Mouse (Mus musculus) small intestine, adult 2 months (tissue): ENCODE measurements around the gene Cybc1.

Source experiments
- CTCF ChIP-seq: fragments of 200-500 bp; IDR thresholded peaks from 2 replicates; pipeline ENCODE4 v1.5.1; 2012; ENCODE audit warnings: low read depth, mild to moderate bottlenecking, control low read depth, inconsistent platforms, low read length, moderate library complexity, mixed read lengths; ENCODE audit not compliant: insufficient replicate concordance, insufficient read length; ENCODE audit errors: extremely low read depth
- POLR2A ChIP-seq: fragments of 200-500 bp; IDR thresholded peaks from 2 replicates; pipeline ENCODE4 v1.6.1; 2012; ENCODE audit warnings: low read depth, mild to moderate bottlenecking, control low read depth, inconsistent platforms, low read length, moderate library complexity

- TF ChIP-seq CTCF (no peak), POLR2A (no peak; the same call in 1 of the 2 replicates)
Measured at GRCm38 (mm10) chr11:121259160-121260100, 30.3 kb upstream of the Cybc1 start, which contains the start of gene Foxk2.
